Mouse (Mus musculus): ENCODE results near the gene Osbpl7. TPM values are rescaled to one million over a fixed set of nuclear protein-coding genes. Genes with fewer than 3 reads are reported as not detected.

The Osbpl7 gene
- 1 to 10 TPM; 3.4 to 6.4 TPM for total RNA-seq (2021)
- long read RNA-seq, experiment 1, transcript Osbpl7-201 (23 exons, 3,771 nt): major isoform, 6 of 9 reads
- long read RNA-seq, experiment 1, partial matches to known transcripts: 0 of 9 reads
- long read RNA-seq, experiment 1, other reads (novel, unspliced or antisense): 3 of 9 reads
- long read RNA-seq, experiment 2, partial matches to known transcripts: 0 of 4 reads
- long read RNA-seq, experiment 2, other reads (novel, unspliced or antisense): 1 of 4 reads

GRCm38 (mm10) chr11:97050216-97050943 lies at the start of gene Osbpl7:
Gene Osbpl7 (plus strand): TSS chr11:97050628.
- peak; percentile 63 for DNase-seq

GRCm38 (mm10) chr11:97003170-97003569 lies 47.3 kb upstream of the Osbpl7 start:
- no peak for DNase-seq

GRCm38 (mm10) chr11:97007093-97007794 lies 43.2 kb upstream of the Osbpl7 start:
- no peak for DNase-seq

- no peak for DNase-seq
Observed at GRCm38 (mm10) chr11:97009198-97009790, 41.1 kb upstream of the Osbpl7 start.

GRCm38 (mm10) chr11:97013121-97013670 lies 37.2 kb upstream of the Osbpl7 start, which contains the start of gene Sp6:
Gene Sp6 (plus strand): TSS chr11:97013394.
- no peak for DNase-seq

- no peak for DNase-seq
Observed at GRCm38 (mm10) chr11:97017696-97018582, 32.5 kb upstream of the Osbpl7 start.

- no peak for DNase-seq
Observed at GRCm38 (mm10) chr11:97018583-97019344, 31.7 kb upstream of the Osbpl7 start.

GRCm38 (mm10) chr11:97019345-97019708 lies 31.1 kb upstream of the Osbpl7 start:
- no peak for DNase-seq

GRCm38 (mm10) chr11:97021121-97021765 lies 29.2 kb upstream of the Osbpl7 start:
- DNase-seq: no peak

GRCm38 (mm10) chr11:97021873-97022484 lies 28.4 kb upstream of the Osbpl7 start:
- peak; percentile 76 for DNase-seq

GRCm38 (mm10) chr11:97024977-97025376 lies 25.5 kb upstream of the Osbpl7 start:
- DNase-seq: no peak

GRCm38 (mm10) chr11:97025721-97026344 lies 24.6 kb upstream of the Osbpl7 start:
- DNase-seq: peak; percentile 88

GRCm38 (mm10) chr11:97029686-97030417 lies 20.6 kb upstream of the Osbpl7 start, which contains the start of gene Scrn2:
Gene Scrn2 (plus strand): TSS chr11:97029938.
- peak; percentile 85 for DNase-seq

- DNase-seq: no peak
Observed at GRCm38 (mm10) chr11:97030426-97030825, 20.0 kb upstream of the Osbpl7 start.

- DNase-seq: no peak
Observed at GRCm38 (mm10) chr11:97031977-97032376, 18.5 kb upstream of the Osbpl7 start.

GRCm38 (mm10) chr11:97032499-97032898 lies 17.9 kb upstream of the Osbpl7 start:
- DNase-seq: no peak

- no peak for DNase-seq
Observed at GRCm38 (mm10) chr11:97033781-97034180, 16.6 kb upstream of the Osbpl7 start.

- DNase-seq: no peak
Observed at GRCm38 (mm10) chr11:97036141-97036540, 14.3 kb upstream of the Osbpl7 start.

Data from gastrocnemius, postnatal 10 days (tissue).